Mouse (Mus musculus): Measurements from ENCODE around the gene Atf1.

DNA sequence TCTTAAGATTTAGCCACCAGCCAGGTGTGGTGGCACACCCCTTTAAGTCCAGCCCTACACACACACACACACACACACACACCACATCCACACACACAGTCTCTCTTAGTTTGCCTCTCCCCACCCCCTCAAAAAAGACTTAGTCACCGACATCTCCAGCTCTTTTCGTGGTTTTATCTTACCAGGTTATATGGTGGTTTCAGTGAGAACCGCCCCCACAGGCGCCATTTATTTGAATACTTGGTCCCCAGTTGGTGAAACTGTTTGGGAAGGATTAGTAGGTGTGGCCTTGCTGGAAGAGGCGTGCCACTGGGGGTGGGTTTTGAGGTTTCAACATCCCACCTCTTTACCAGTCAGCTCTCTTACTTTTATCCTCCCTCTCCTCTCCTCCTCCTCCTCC is 70.2 kb downstream of the Atf1 start:
- no peak for TF ChIP-seq CTCF (IDR thresholded peaks at IDR 0.05; ENCODE audit: insufficient read depth, low read depth, low read length)
- TF ChIP-seq POLR2A (IDR thresholded peaks at IDR 0.05; ENCODE audit: insufficient read depth, low read depth, low read length) = no peak

Measured in olfactory bulb, adult 2 months (tissue).